Mouse (Mus musculus): ENCODE measurements around the gene Ppp4r3a.
"Not testable (repeated sequence)": the region's sequence is repeated elsewhere in the genome, so short reads cannot be mapped to it uniquely, and the experiment has no call there.

Gene Ppp4r3a

DNA sequence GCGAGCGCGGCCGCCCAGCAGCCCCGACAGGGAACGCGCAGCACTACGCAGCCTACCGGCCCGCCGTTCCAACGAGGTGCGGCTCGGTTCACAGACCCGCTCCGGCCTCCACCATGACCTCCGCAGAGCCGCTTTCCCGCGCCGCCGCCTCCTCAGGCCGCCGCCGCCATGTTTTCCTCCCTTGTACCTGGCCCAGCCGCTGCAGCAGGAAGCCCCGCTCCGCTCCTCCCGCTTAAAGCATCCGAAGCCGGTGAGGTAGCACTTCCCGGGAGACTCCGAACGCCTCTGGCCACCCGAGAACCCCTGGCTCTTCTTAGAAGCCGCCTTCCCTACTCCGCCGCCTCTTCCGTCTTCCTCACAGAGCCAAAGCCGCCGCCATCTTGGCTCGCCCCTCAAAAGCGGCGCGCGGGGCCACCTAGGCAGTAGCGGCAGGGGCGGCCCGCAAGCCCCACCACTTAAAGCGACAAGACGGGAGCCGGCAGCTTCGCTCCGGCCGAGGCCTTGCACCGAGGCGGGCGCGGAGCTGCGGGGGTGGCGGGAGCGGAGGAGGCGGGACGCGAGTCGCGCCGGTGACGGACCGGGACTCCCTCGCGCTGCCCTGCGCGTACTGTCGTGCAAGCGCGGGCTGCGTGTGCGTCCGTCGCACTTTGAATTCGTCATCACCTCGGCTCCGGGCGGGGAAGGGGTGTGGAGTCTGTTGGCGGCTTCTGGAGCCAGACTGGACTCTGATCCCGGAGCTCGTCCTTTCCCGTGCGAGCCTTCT is at the start of gene Ppp4r3a:
Gene Ppp4r3a, minus strand, starts transcription at position 627 of the 763 bp plus-strand sequence.
- DNase-seq (ENCODE audit: low read depth, low spot score), result peak; percentile 95

DNA sequence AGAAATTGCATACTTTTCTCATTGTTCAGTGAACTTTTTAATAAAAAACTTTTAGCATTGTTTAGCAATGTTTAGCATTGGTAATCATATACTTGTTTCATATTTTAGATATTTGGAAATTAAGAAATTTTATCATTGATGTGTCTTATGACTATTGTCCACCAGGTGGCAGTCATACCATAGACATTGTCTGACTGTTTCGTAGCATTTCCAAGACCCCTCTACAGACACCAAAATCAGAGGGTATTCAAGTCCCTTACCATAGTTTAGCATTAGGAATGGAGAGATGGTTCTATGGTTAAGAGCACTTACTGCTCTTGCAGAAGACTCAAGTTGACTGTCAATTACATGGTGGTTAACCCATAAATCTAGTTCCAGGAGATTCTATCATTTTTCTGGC is 39.5 kb upstream of the Ppp4r3a start:
- peak; percentile 14 for DNase-seq (ENCODE audit: low read depth, low spot score)

DNA sequence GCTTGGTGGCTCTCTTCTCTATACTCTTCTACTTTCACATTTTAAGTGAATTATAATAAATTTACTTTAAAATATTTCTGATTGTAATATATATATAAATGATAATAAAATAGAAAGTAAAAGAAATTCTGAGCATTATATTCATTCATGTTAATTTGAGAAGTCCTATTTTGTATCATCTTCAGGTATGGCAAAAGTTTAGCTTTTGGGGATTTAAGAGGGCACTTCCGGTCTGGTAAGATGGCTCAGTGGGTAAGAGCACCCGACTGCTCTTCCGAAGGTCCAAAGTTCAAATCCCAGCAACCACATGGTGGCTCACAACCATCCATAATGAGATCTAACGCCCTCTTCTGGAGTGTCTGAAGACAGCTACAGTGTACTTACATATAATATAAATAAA is 38.6 kb upstream of the Ppp4r3a start:
- not testable (repeated sequence) for DNase-seq (ENCODE audit: low read depth, low spot score)

DNA sequence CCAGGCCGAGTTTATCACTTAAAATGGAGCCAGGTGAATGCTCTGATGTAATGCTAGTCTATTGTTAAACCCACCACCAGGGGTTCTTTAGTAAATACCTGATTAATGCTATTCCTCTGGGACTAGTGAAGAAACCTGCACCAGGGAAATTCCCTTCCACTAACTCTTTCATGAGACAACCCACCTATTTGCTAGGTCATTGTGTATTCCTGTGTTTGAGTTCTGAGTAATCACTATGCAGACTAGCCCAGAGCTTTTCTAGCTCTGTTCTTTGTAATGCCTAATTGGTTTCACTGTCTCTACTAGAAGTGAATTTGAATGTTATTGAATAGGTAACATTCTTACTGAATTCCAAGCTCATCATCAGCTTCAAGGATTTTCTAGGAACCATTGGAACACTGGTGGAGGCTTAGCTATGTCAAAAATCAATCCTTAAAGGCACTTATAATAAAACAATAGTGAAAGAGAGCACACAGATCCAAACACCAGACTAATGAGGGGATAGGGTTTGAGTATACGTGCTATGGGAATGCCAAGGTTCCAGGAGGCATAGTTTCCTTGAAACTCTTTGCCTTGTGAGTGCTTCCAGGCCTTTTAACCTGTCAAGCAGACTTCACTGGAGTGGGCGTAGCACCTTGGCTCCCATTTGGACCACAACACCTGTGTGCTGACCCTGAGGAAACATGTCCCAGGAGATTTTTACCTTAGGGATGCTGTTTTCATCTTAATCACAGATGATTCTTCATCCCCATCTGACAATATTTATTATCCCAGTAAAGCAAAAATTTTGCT is 26.5 kb upstream of the Ppp4r3a start:
- DNase-seq (ENCODE audit: low read depth, low spot score), result not testable (repeated sequence)

DNA sequence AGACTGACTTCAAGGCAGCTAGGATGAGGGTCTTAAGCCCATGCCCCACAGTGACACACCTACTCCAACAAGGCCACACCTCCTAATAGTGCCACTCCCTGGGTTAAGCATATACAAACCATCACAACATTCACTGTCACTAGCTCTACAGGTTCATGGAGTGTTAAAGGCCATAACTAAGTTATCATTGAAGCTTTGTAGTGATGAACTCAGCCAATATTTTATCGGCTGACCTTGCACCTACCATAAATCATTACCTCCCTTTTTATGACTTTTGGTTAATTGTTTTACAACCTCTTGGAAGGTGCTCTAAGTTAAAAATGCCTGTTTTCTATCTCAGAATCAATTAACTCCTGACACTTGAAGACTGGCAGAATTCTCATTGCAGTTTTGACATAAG is 24.2 kb upstream of the Ppp4r3a start:
- no peak for DNase-seq (ENCODE audit: low read depth, low spot score)

DNA sequence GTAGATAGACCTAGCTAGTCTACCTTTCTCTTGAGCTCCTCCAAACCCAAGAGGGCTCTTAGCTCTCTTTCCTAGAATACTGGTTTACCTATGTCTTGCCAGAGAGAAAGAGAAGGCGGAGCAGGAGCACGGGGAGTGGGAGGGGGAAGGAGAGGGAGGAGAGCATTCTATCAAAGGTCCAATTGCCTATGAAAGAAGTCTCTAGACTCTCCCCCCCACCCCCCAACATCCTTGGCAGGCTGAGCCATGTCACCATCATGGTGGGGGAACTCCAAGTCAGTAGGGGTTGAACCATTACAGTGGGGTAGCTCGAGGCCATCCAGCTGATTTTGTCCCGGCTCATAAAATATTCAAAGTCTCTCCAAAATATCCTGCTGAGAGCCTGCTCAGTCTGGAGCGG is 22.1 kb upstream of the Ppp4r3a start:
- no peak for DNase-seq (ENCODE audit: low read depth, low spot score)

DNA sequence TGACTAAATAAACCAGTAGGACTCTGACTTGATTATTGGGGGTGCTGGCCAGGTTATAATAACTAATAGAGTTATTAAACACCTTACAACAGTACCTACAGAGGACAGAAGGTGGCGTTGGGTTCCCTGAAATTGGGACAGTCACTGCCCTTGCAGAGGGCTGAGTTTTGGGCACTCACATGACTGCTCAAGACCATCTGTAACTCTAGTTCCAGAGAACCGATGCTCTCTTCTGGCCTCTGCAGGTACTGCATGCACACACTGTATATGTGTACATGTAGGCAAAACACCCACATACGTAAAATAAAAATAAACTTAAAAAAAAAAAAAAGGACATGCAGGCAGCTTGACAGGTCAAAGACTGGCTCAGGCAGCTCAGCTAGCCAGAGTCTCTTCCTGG is 19.1 kb upstream of the Ppp4r3a start:
- DNase-seq (ENCODE audit: low read depth, low spot score), result no peak

DNA sequence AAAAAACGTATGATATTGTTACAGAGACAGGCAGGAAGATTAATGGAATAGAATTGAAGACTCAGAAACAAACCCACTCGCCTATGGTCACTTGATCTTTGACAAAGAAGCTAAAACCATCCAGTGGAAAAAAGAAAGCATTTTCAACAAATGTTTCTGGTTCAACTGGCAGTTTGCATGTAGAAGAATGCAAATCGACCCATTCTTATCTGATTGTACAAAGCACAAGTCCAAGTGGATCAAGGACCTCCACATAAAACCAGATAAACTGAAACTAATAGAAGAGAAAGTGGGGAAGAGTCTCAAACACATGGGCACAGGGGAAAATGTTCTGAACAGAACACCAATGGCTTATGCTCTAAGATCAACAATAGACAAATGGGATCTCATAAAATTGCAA is 10.2 kb upstream of the Ppp4r3a start:
- DNase-seq (ENCODE audit: low read depth, low spot score), result not testable (repeated sequence)

DNA sequence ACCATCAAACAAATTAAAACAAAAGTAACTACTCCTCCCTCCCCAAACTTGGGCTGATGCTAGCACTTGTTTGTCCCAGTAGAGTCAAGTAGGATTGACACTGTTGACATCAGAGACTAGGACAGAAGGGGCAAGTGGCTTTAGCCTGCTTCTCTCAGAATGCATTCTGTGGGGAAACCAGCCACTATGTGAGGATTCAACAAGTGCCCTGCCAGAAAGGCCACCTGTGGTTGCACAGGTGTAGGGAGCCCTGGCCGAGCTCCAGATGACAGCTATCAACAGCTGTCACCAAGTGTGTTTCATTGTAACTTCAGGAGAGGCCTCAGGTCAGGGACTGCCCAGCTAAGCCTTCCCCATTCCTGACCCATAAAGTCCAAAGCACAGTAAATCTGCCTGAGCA is 6.5 kb upstream of the Ppp4r3a start:
- no peak for DNase-seq (ENCODE audit: low read depth, low spot score)

DNA sequence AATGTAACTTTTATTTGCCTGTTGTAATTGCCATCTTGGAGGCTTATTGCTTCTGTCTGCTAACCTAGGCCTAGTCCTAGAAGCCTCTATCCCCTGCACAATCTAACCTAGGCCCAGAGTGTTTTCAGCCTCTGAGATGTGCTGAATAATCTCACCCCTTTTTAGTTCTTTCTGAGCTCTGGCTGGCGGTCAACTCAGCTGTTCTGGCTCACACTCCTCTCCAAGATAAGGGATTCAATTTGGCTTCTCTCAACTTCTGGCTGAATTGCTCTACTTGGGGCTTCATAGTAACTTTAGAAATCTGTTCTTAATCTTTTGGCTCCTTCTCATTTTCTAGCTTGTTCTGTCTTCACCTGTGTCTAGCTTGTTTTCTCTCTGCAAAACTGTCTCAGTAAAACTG is 3.9 kb upstream of the Ppp4r3a start:
- no peak for DNase-seq (ENCODE audit: low read depth, low spot score)

DNA sequence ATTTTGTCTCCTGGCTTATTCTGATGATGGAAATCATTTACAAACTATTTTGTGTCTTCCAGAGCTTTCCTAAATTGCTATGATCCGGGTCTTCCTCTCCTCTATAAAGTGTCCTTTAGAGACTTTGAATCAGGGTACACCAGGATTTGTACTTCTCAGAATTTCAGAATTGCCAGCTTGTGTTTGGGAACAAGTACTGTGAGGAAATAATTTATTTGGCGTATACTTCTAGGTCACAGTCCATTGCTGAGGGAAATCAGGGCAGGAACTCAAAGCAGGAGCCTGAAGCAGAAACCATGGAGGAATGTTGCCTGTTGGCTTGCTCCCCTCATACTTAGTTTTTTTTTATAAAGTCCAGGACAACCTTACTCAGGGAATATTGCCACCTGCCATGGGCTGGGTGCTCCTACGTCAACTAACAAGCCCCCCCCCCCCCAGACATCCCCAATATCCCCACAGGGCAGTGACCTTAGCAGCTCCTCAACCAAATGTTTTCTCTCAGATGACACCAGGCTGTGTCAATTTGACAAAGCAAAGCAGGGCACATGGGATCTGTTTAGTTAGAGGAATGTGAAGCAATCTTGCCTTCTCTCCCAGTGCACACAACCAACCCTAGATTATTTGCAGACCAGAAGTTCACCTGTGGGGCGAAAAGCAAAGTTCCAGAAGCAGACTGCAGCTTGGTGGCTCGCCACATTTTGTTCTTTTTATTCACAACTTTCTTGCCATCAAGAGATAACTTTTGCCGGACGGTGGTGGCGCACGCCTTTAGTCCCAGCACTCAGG is 1.6 kb upstream of the Ppp4r3a start:
- no peak for DNase-seq (ENCODE audit: low read depth, low spot score)

DNA sequence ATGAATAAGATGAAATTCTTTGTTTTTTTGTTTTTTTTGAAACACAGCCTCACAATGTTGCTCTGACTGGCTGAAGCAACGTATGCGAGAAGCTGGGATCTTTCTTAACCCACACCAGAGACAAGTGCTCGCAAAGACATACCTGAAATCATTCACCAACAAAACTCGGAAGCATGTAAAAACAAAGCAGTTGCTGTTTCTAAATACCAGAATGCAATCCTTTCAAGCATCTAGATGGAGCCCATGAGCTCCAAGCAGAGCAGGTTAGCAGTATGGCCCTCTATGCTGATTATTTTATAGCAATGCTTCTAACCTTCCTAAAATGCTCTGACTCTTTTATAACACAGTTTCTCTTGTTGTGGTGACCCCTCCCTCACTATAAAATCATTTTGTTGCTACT is 735 bp upstream of the Ppp4r3a start:
- no peak for DNase-seq (ENCODE audit: low read depth, low spot score)

DNA sequence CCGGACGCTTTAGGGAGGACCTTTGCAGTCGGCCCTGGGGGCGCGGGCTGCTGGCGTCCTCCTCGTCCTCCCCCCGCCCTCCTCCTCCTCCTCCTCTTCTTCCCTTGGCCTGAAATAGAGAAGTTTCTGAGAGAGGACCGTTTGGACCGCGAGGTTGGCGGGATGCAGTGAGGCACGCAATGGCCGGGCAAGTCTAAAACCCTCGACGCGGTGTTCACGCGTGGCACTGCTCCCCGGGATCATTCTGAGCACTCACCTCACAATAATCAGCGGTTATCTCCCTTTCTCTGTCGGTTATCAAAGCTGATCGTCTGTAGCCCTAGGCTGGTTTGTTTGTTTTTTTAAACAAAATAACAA is 315 bp upstream of the Ppp4r3a start:
- no peak for DNase-seq (ENCODE audit: low read depth, low spot score)

DNA sequence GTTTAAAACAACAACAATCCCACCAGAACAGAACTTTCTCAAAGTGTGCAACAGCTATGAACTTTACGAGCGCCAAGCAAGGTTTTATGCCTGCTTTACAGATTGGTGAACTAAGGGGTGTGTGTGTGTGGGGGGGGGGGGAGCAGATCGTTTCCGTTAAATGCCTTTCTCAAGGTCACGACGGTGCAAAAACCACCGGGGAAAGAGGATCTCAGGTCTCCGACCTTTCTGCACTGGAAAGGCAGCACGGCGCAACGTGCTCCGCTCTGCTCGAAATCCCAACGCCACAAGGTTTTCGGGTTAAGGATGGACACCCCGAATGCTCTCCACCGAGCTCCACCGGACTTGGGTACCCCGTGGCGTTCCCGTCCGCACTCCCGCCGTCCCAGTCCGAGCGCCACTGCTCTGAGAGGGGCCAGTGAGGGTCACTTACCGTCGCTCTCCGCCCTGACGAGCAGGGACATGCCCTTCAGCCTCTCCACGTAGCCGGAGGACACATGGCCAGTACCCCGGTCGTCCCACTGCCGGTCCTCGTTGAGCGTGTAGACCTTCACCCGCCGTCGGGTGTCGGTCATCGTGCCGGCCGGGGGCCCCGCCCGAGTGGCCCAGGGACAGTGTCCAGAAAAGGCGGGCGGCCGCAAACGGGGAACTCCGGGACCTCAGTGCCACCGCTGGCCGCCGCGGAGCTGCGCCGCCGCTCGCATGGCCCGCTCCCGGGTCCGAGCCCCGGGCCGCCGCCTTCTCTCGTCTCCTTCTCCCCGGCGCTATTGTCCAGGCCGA is 1.0 kb downstream of the Ppp4r3a start:
- no peak for DNase-seq (ENCODE audit: low read depth, low spot score)

DNA sequence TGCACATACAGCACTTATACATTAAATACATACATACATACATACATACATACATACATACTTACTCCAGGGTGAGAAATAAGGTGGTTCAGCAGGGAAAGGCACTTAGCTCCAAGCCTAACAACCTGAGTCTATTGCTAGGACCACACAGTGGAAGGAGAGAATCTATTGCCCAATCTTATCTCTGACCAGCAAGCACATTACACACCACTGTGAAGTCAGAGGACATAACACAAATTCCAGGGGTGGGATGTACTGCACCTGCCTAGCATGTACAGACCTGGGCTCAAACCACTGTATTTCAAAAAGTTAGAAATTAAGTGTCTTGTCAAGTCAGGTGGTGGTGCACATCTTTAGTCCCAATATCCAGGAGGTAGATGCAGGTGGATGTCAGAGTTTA is 5.5 kb downstream of the Ppp4r3a start:
- DNase-seq (ENCODE audit: low read depth, low spot score), result no peak

DNA sequence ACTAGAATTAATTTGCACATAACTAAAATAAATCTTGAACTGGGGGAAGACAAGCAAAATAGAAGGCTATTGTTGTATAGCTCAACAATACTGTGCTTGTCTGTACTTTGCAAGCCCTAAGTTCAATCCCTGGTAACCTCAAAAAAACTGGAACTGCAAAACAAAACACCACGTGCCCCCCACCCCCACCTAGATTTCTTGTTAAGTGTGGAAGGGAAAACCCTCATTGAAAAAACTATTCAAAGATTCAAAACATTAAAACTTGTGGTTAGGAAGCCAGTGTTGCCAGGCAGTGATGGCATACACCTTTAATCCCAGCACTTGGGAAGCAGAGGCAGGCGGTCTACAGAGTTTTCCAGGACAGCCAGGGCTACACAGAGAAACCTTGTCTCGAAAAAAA is 8.1 kb downstream of the Ppp4r3a start:
- no peak for DNase-seq (ENCODE audit: low read depth, low spot score)

DNA sequence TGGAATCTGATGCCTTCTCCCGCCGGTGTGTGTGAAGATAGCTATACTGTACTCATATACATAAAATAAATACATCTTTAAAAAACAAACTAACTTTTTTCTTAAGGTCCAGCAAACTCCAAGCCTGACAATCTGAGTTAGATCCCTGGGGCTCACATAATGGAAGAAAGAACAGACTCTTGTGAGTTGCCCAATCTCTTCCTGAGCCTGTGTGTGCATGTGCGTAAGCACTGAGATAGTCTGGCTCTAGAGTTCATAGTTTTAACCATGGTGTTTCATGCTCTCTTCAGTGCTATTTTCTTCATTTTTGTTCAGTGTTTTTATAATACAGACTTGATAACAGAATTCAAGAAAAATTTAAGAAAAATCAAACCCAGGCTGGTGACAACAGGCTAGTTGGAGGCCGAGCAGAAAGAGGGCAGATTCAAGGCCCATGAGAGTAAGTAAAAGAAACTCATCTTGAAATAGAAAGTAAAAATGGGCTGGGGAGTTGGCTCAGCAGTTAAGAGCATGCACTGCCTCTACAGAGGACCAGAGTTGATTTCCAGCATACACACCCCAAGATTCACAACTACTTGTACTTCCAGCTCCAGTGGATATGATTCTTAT is 8.6 kb downstream of the Ppp4r3a start:
- no peak for DNase-seq (ENCODE audit: low read depth, low spot score)

DNA sequence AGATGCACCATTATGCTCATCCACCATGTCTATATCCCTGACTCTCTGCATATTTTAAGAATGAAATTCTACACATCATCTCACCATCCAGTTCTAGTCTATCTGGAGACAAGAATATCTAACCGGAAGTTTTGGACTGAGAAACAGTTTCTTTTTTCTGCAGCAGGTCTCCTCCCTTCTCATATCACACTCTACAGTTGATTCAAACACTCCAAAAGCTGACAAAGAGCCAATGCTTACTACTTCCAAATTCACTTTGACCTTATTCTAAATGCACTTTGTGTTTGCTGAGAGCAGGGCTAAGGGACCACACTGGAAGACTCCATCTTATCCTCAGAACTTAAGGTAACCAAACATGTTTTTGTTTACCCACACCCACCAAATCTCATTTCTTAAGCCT is 13.7 kb downstream of the Ppp4r3a start:
- no peak for DNase-seq (ENCODE audit: low read depth, low spot score)

DNA sequence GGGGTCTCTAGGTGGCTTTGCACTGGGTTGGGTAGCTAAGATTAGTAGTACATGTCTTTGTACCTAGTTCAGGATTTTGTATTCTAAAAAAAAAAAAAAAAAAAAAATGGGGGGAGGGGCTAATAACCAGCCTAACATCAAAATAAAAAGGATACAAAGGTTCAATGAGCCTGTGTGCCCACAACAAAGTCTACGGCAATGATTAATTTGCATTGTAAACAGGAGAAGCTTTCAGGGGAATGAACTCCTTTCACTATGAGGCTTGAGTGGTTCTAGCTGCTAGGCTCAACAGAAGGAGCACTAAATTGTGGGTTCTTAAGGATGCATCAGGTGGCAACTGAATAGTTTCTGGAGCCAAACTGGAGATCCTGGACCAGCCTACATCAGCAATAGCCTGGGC is 17.2 kb downstream of the Ppp4r3a start:
- no peak for DNase-seq (ENCODE audit: low read depth, low spot score)

DNA sequence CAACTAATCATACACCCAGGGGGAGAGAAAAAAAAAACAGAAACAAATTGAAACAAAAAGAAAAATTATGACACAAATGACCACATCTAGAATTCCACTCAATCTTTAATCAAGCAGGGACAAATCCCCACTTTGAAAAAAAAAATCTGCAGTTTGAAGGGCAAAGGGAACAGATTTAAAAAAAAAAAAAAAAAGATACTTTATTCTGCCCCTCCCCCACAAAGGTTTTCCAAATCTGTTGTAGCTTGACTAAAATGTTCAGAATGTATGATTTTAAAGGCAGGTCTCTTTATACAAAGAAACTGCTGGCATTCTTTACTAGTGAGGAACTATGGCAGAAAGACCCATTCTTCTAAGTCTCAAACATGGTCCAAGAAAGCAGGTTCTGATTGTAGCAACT is 43.5 kb downstream of the Ppp4r3a start:
- no peak for DNase-seq (ENCODE audit: low read depth, low spot score)

Measured in retina, postnatal 7 days (tissue).